Mouse (Mus musculus): ENCODE data around the gene Cbarp.

Gene Cbarp

GRCm38 (mm10) chr10:80140666-80141035 is at the start of gene Cbarp:
Cbarp (minus strand) TSS chr10:80140835.
- DNase-seq = no peak

- no peak for DNase-seq
Measured at GRCm38 (mm10) chr10:80189999-80190398, 49.4 kb upstream of the Cbarp start.

- DNase-seq = no peak
Measured at GRCm38 (mm10) chr10:80188453-80189024, 47.9 kb upstream of the Cbarp start.

- DNase-seq = no peak
Measured at GRCm38 (mm10) chr10:80187739-80188138, 47.1 kb upstream of the Cbarp start.

- DNase-seq = no peak
Measured at GRCm38 (mm10) chr10:80186649-80187048, 46.0 kb upstream of the Cbarp start.

- no peak for DNase-seq
Measured at GRCm38 (mm10) chr10:80182547-80182946, 41.9 kb upstream of the Cbarp start.

- DNase-seq = no peak
Measured at GRCm38 (mm10) chr10:80180823-80181222, 40.2 kb upstream of the Cbarp start.

GRCm38 (mm10) chr10:80180288-80180687 is 39.7 kb upstream of the Cbarp start:
- DNase-seq = no peak

GRCm38 (mm10) chr10:80179068-80180051 is 38.7 kb upstream of the Cbarp start, which contains the start of gene Efna2:
Efna2 (plus strand) TSS chr10:80179482.
- DNase-seq = peak; percentile 69

- DNase-seq = no peak
Measured at GRCm38 (mm10) chr10:80177441-80178279, 37.0 kb upstream of the Cbarp start.

- DNase-seq = no peak
Measured at GRCm38 (mm10) chr10:80176270-80176834, 35.7 kb upstream of the Cbarp start.

- peak; percentile 68 for DNase-seq
Measured at GRCm38 (mm10) chr10:80175536-80176269, 35.1 kb upstream of the Cbarp start.

GRCm38 (mm10) chr10:80174705-80175104 is 34.1 kb upstream of the Cbarp start:
- peak; percentile 65 for DNase-seq

GRCm38 (mm10) chr10:80173955-80174640 is 33.5 kb upstream of the Cbarp start:
- DNase-seq = no peak

GRCm38 (mm10) chr10:80173358-80173757 is 32.7 kb upstream of the Cbarp start:
- DNase-seq = no peak

- DNase-seq = peak; percentile 91
Measured at GRCm38 (mm10) chr10:80172527-80173292, 32.1 kb upstream of the Cbarp start, which contains the start of gene 1600002K03Rik. 1600002K03Rik (plus strand) TSS chr10:80172944.

- DNase-seq = peak; percentile 44
Measured at GRCm38 (mm10) chr10:80171760-80172526, 31.3 kb upstream of the Cbarp start.

- DNase-seq = no peak
Measured at GRCm38 (mm10) chr10:80171252-80171651, 30.6 kb upstream of the Cbarp start.

- peak; percentile 37 for DNase-seq
Measured at GRCm38 (mm10) chr10:80170601-80171021, 30.0 kb upstream of the Cbarp start.

- DNase-seq = no peak
Measured at GRCm38 (mm10) chr10:80170052-80170451, 29.4 kb upstream of the Cbarp start.
